Mouse (Mus musculus): Measurements from ENCODE around the gene Tspan12.
A peak's percentile ranks its signal among the peaks of the same experiment; 100 is the strongest.

Tspan12 gene

GRCm38 (mm10) chr6:21768745-21769446 lies 83.4 kb downstream of the Tspan12 start:
- DNase-seq = peak; percentile 12 to 17

- no peak for DNase-seq
These were observed 84.5 kb downstream of the Tspan12 start for GRCm38 (mm10) chr6:21767787-21768221.

GRCm38 (mm10) chr6:21747536-21747935 lies 104.8 kb downstream of the Tspan12 start:
- no peak for DNase-seq

- DNase-seq = no peak
These were observed 107.6 kb downstream of the Tspan12 start for GRCm38 (mm10) chr6:21744615-21745266.

GRCm38 (mm10) chr6:21740606-21741005 lies 111.7 kb downstream of the Tspan12 start:
- DNase-seq = no peak

GRCm38 (mm10) chr6:21722238-21722637 lies 130.1 kb downstream of the Tspan12 start:
- DNase-seq = no peak
